Mouse (Mus musculus): Measurements from ENCODE around the gene Sctr.

Gene Sctr

DNA sequence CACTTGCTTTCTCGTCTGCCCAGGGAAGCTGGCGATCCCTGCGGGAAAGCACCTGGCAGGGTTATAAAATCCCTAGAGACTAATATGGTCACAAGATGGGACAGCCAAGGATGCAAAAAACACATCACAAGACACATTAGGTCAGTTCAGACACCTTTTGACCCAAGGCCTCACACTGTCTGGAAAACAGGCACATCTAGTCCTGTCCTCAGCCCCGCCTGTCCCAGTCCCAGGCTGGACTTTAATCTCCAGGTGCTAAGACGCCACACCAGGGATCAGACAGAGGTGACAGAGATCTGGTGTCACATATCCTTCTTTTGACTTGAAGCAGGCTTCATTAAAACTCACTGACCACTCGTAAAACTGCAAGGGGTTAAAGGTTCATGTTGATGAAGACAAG lies 63.5 kb downstream of the Sctr start:
- no peak for DNase-seq (ENCODE audit: low spot score)

- no peak for DNase-seq (ENCODE audit: low spot score)
These were observed 64.4 kb downstream of the Sctr start for GRCm38 (mm10) chr1:120071133-120071532.

DNA sequence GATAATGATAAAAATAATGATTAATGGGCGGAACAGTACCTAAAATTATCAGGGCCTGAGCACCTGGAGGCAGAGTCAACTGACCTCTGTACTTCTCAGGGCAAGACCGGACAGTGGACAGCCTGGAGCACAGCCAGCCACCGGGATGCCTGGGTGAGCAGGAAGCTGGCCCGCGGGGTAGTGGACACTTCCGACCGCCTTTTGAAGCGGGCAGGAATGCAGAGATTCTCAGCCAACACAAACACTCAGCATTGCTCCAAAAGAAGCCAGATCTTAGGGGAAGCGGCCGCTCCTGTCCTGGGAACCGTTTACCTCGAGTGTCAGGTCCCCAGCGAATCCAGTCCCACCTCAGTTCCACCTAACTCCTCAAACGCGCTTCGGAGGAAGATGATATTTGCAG lies 66.2 kb downstream of the Sctr start:
- no peak for DNase-seq (ENCODE audit: low spot score)

DNA sequence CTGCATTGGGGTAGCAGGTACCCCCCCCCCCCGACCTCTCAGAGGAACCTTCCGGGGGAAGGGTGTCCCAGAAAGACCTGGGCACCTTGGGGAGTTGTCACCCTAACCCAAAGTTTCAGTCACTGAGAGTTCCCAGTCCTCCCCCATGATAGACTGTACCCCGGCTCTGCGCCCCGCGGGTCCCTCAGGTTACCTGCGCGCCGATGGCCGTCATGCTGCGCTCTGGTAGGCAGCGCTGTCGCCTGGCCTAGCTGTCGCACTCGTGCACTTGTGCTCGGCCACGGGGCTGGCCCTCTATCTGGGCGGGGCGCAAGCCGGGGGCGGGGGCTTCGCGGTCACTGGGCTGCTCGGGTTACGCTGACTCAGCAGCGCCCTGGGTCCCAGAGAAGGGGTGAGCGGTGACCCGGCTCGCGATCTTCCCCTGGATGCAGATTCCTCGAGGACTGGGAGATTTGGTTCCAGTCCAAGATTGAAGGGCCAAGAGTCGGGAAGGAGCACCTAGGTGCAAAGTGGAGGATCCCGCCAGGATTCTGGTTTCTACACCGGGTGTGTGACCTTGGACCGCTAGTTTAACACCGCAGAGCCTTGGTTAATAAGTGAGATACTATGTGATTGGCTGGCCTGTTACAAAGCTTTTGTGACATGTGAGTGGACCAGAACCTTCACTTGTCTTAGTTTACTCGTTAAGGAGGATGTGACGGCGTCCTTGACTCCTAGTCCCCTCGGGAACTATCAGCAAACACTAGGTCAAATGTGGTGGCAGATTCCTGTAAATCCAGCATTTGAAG lies 67.0 kb downstream of the Sctr start, which contains the start of gene Tmem37:
Gene Tmem37, minus strand, starts transcription at position 556 of the 788 bp plus-strand sequence.
- peak; percentile 16 for DNase-seq (ENCODE audit: low spot score)

- no peak for DNase-seq (ENCODE audit: low spot score)
These were observed 67.6 kb downstream of the Sctr start for GRCm38 (mm10) chr1:120074307-120074702.

GRCm38 (mm10) chr1:120074931-120075330 lies 68.2 kb downstream of the Sctr start:
- DNase-seq (ENCODE audit: low spot score): no peak

DNA sequence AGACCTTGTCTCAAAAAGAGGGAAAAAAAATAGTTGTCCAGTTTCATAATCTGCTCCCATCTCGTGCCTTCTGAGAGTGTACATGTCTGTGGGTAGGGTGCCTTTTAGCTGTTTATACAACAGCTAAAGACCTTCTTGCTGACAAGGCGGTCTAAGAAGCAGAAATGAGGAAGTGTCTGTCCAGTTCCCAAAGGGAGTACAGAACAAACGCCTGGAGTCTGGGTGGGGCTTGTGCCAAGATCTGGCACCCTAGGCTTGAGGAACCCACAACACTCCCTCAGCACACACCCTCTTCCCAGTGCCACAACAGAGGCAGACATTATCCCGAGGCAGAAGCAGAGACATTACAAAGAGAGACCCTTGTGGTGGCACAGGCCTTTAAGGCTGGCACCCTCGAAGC lies 68.8 kb downstream of the Sctr start:
- no peak for DNase-seq (ENCODE audit: low spot score)

- no peak for DNase-seq (ENCODE audit: low spot score)
These were observed 71.2 kb downstream of the Sctr start for GRCm38 (mm10) chr1:120077746-120078410.

- no peak for DNase-seq (ENCODE audit: low spot score)
These were observed 73.9 kb downstream of the Sctr start for GRCm38 (mm10) chr1:120080632-120081031.

DNA sequence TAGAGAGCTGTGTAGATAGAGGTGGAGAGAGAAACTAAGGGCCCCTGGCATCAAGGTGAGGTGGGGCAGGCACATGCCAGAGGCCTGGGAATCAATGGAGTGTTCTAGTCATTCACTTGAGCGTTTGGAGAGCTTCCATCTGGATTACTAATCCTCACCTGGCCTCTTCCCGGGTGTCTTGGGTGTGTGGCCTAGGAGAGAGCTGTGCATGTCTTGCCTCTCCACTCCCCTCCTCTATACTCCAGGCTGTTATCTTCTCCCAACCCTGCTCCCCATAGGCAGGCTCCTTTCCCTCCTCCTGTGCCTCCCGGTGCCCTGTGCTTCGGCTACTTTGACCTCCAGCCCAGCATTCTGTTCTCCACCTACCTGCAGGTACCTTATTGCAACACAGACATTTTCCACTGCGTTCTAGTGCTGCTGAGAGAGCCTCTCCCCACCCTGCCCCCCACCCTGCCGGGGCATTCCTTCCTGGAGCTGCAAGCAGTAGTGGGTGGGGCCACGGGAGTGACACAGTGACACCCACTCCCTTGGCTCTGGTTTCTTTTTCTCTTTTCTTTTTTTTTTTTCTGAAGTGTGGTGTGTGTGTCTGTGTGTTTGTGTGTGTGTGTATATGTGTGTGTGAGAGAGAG lies 76.4 kb downstream of the Sctr start:
- no peak for DNase-seq (ENCODE audit: low spot score)

- DNase-seq (ENCODE audit: low spot score): no peak
These were observed 77.3 kb downstream of the Sctr start for GRCm38 (mm10) chr1:120083921-120084517.

DNA sequence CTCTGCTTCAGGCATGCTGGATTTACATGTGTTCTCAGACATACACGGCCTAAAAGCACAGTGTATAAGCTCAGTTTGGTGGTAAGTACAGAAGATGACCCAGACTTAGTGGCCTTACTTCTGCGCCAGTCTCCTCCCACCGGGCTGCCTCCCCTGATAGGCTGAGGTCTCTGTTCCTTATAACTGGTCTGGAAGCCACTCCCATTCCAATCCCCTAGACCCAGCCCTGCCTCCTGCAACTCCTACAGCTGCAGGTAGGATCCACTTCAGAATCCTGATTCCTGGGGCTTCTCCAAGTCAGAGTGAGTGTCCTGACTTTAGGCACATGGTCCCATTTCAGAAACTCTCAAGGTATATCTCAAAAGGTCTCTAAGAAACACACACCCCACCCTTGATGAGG lies 79.0 kb downstream of the Sctr start:
- DNase-seq (ENCODE audit: low spot score): no peak

DNA sequence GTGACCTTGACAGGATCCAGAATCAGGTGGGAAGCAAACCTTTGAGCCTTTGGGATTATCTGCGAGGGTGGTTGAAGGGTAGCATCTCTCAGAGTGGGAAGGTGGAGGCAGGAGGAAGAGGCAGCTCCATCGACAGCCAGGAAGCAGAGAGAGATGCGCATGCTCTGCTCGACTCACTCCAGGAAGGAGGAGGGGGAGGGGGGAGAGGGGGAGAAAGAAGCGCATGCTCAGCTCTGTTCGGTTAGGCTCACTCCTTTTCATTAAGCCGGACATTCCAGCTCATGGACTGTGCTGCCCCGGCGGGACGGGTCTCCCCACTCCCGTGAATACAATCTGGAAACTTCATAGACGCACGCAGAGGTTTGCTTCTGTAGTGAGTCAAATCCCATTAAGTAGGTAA lies 80.0 kb downstream of the Sctr start:
- no peak for DNase-seq (ENCODE audit: low spot score)

GRCm38 (mm10) chr1:120089180-120089579 lies 82.5 kb downstream of the Sctr start:
- no peak for DNase-seq (ENCODE audit: low spot score)

DNA sequence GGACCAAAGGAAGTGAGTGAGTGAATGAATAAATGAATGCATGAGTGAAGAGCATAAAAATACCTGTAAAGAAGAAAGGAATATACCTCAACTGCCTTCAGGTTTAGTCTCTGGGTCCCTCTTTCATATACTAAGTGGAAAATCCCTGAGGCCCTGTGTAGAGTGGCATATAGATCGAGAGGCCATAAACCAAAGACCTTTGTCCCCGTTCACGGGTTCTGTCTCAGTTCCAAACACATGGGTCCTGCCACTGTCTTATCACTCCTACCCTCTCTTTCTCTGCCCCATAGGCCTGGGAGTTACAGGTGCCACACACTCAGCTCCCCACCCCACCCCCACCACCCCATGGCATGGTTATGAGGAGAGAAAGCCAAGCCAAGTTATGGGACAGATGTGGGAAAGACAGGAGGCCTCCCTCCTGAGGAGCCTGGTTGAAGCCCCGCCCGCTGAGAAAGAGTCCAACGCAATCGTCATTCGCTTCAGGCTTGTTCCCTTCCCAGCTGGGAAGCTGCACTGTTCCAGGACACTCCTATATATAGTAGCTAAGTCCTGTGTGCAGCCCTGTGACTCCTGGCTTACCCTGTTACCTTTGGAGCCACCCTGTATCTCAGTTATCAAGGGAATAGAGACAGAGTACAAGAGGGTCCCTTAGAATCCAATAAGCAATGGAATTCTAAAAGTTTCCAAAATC lies 84.3 kb downstream of the Sctr start:
- no peak for DNase-seq (ENCODE audit: low spot score)

DNA sequence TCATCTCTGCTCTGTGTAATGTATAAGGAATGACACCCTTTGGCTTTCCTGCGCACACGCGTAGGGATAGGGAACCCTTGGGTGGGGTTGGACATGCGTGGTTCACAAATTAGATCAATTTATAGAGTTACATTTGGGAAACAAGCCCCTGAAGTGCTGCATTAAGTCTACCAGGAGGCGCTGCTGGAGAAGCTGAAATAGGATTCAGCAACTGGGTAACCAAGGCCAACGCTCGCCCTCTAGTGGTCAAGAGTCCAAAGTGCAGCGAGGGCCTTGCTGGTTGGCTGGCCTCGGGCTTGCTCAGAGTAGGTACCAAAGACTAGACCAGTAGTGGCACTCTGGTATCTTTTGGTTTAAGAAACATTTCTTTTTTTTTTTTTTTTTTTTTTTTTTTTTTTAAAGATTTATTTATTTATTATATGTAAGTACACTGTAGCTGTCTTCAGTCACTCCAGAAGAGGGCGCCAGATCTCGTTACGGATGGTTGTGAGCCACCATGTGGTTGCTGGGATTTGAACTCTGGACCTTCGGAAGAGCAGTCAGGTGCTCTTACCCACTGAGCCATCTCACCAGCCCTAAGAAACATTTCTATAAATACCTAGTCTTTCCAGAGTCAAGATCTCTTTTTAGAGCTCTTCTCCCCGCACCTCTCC lies 86.9 kb downstream of the Sctr start:
- peak; percentile 79 for DNase-seq (ENCODE audit: low spot score)

DNA sequence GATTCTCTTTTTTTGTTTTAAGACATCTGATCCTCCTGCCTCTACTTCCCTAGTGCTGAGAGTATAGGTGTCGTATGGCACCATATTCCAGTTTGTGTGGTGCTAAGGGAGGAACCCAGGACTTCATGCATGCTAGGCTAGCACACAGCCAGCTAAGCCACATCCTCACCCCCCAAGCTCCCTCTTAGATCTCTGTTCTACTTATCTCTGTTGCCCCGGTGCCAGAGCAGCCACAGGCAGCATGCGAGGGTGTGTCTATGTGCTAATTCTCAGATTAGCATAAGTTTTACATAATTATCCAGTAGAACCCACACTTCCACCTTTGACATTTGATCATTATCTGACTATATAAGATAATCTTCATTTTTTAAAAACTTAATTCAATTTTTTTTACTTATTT lies 88.2 kb downstream of the Sctr start:
- DNase-seq (ENCODE audit: low spot score): no peak

DNA sequence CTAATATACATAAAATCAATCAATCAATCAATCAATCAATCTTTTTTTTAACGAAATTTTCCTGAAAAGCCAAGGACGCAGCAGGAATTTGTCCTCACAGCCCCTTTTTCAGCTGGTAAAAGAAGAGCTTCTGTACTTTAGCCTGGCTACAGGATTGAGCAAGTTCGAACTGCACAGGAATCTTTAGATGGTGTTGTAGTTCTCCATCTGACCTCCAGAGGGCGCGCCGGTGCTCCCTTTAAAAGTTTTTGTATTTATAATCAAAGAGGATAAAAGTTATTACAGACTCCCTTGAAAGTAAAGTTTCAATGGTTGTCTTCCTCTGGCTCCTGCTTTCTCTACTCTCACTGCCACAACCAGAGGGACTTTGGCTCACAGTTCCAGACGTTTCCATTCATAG lies 91.6 kb downstream of the Sctr start:
- DNase-seq (ENCODE audit: low spot score): peak; percentile 41

GRCm38 (mm10) chr1:120099483-120099882 lies 92.8 kb downstream of the Sctr start:
- no peak for DNase-seq (ENCODE audit: low spot score)

DNA sequence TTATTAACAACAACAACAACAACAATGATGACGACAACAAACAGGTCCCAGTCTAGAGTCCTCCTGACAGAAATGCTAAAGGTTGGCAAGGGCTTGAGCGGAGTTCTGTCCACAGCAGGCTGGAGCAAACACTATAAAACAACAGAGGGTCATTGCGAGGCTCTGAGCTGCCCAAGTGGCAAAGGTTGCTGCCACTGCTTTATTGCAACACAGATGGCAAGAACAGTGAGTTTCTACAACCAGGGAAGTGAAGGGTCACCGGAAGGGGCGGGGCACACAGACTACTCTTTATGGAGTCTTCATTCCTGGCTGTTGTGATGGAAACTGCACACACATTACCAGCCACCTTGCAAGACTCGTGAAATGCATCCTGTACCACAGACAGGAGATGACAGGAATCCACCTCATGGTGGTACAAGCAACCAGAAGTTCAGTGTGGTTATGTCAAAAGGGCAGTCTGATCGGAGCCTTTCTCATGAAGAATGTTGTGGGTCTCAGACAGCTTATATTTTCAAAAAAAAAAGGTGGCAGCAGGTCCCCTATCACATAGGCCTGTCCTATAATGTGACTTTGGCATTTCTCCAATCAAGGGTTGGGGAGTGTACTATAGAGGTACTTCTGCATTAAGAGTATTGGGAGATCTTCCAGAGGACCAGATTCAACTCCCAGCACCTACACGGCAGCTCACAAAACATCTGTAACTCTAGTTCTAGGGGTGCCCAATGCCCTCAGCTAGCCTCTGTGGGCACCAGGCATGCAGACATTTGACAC lies 93.9 kb downstream of the Sctr start:
- no peak for DNase-seq (ENCODE audit: low spot score)

DNA sequence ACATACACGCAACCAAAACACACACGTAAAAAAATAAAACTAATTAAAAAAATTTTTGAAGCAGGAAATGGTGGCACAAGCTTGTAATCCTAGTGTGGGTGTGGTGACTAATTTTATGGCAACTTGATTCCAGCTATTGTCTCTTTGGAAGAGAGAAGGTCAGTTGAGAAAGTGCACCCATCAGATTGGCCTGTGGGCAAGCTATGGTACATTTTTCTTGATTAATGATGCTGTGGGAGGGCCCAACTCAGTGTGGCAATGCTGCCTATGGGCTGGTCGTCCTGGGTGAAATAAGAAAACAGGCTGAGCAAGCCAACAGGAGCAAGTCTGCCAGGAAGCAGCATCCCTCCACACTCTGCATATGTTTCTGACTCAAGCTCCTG lies 94.5 kb downstream of the Sctr start:
- no peak for DNase-seq (ENCODE audit: low spot score)

Measured in ovary, postnatal 10 days (tissue).